Mouse (Mus musculus) monocyte, adult 59 days (primary cell): ENCODE results near the gene Slc17a2. TPM values are rescaled to one million over a fixed set of nuclear protein-coding genes. Genes with fewer than 3 reads are reported as not detected.

ENCODE experiments used
- total RNA-seq, 2 experiments: library from RNA; stranded (reverse); gene quantifications; one replicate each; pipeline ENCODE4 v1.2.4; 2023

Gene Slc17a2
- not detected for total RNA-seq

GRCm38 (mm10) chr13:23806422-23807052, at the start of gene Slc17a2:
Slc17a2 (plus strand) TSS chr13:23806993.

GRCm38 (mm10) chr13:23760972-23761864, 45.6 kb upstream of the Slc17a2 start, which contains the start of gene Hist1h4a:
Hist1h4a (minus strand) TSS chr13:23761230.

DNA sequence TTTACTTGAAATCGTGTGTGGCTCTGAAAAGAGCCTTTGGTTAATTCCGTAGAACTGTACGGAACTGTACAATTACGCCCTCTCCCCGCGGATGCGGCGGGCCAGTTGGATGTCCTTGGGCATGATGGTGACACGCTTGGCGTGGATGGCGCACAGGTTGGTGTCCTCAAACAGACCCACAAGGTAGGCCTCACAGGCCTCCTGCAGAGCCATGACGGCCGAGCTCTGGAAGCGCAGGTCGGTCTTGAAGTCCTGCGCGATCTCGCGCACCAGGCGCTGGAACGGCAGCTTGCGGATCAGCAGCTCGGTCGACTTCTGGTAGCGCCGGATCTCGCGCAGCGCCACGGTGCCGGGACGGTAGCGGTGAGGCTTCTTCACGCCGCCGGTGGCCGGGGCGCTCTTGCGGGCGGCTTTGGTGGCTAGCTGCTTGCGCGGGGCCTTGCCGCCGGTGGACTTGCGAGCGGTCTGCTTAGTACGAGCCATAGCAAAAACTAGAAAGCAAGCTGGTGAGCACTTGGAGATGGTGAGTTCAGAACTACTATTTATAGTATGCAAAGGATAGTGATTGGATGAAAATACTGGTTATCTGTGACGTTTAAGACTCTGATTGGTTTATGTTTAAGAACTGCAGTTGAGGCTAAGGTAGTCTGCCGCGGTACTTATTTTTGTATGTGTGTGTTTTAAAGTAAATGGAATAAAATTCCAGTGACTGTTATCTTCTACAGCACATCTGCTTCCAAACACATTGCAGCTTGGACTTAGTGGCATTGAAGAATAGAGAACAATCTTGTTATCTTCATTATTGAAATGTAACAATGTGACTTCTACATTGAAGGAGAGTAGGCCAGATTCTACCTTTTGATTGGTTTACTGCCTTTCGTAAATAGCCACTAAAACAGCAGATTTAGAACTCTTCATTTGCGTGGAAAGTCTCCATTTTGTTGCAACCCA, 44.6 kb upstream of the Slc17a2 start, which contains the start of gene Hist1h3a:
TSS of gene Hist1h3a (minus strand) at position 516 of the 951 bp plus-strand sequence.

DNA sequence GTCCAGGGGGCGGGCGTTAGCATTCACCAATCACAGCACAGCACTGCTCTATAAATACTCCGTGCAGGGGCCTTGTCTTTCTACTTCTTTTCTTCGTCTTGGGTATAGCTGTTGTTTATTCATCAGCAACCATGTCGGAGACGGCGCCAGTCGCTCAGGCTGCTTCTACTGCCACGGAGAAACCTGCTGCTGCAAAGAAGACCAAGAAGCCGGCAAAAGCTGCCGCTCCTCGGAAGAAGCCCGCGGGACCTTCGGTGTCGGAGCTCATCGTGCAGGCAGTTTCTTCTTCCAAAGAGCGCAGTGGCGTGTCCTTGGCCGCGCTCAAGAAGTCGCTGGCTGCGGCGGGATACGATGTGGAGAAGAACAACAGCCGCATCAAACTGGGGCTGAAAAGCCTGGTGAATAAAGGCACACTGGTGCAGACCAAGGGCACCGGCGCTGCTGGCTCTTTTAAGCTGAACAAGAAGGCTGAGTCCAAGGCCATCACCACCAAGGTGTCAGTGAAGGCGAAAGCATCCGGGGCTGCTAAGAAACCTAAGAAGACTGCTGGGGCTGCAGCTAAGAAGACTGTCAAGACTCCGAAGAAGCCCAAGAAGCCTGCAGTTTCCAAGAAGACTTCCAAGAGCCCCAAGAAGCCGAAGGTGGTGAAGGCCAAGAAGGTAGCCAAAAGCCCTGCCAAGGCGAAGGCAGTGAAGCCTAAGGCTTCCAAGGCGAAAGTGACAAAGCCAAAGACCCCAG, 43.0 kb upstream of the Slc17a2 start, which contains the start of gene Hist1h1a:
TSS of gene Hist1h1a (plus strand) at position 81 of the 738 bp plus-strand sequence.

DNA sequence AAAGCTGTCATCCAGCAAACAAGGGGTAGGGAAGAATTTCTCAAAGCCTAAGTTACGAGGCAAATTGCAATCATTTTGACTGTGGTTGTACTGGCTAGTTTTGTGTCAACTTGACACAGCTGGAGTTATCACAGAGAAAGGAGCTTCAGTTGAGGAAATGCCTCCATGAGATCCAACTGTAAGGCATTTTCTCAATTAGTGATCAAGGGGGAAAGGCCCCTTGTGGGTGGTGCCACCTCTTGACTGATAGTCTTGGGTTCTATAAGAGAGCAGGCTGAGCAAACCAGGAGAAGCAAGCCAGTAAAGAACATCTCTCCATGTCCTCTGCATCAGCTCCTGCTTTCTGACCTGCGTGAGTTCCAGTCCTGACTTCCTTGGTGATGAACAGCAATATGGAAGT, 37.2 kb upstream of the Slc17a2 start, which contains the start of gene Trim38:
TSS of gene Trim38 (plus strand) at position 301 of the 400 bp plus-strand sequence.

GRCm38 (mm10) chr13:23839308-23839707, 32.5 kb downstream of the Slc17a2 start, which contains the start of gene Slc17a3:
Slc17a3 (plus strand) TSS chr13:23839434.

DNA sequence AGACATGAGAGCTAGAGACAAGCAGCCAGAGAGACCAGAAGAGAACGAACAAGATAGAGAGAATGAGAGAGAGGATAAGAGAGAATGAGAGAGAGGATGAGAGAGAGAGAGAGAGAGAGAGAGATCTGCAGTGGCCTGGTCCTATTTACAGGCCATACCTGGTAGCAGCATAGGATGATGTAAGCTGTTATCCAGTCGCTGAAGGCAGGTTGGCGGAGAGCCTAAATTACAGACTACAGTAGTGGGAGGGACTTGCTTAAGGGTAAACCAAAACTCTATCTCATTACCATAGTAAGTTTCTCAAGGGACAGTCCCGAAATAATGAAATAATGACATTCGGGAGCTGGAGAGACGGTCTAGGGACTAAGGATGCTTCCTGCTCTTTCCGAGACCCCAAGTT, 60.6 kb downstream of the Slc17a2 start, which contains the start of gene Slc17a1:
TSS of gene Slc17a1 (plus strand) at position 346 of the 400 bp plus-strand sequence.

Other genes starting within 250 kb of the Slc17a2 start
- 100 to 1,000 TPM; 229 to 249 TPM for gene Hist1h3e, start 244.6 kb upstream of the Slc17a2 start, total RNA-seq
- gene Hist1h2ae, start 235.8 kb upstream of the Slc17a2 start, total RNA-seq: 10 to 100 TPM; 17.9 to 24.4 TPM
- 100 to 1,000 TPM; 418 to 452 TPM for gene Hist1h2bg, start 235.6 kb upstream of the Slc17a2 start, total RNA-seq
- 100 to 1,000 TPM; 146 to 182 TPM for gene Hist1h2bf, start 232.8 kb upstream of the Slc17a2 start, total RNA-seq
- 10 to 100 TPM; 32.0 to 39.2 TPM for gene Hist1h2ad, start 232.6 kb upstream of the Slc17a2 start, total RNA-seq
- gene Hist1h3d, start 231.2 kb upstream of the Slc17a2 start, total RNA-seq: 10 to 100 TPM; 24.7 to 26.8 TPM
- gene Hist1h4d, start 225.4 kb upstream of the Slc17a2 start, total RNA-seq: 100 to 1,000 TPM; 179 to 193 TPM
- gene Hist1h2be, start 185.9 kb upstream of the Slc17a2 start, total RNA-seq: 10 to 100 TPM; 24.2 to 27.4 TPM
- gene Hist1h1e, start 184.4 kb upstream of the Slc17a2 start, total RNA-seq: 100 to 1,000 TPM; 580 to 629 TPM
- 10 to 100 TPM; 16.6 to 18.1 TPM for gene Hist1h2ac, start 123.0 kb upstream of the Slc17a2 start, total RNA-seq
- gene Hist1h2bc, start 122.8 kb upstream of the Slc17a2 start, total RNA-seq: 10 to 100 TPM; 36.5 to 38.0 TPM
- gene Hist1h1t, start 111.2 kb upstream of the Slc17a2 start, total RNA-seq: under 1 TPM in 1 of 2 experiments, not detected in 1; 0.73 TPM
- 100 to 1,000 TPM; 164 to 221 TPM for gene Hist1h4c, start 108.5 kb upstream of the Slc17a2 start, total RNA-seq
- gene Hfe, start 96.1 kb upstream of the Slc17a2 start, total RNA-seq: 100 to 1,000 TPM; 136 to 146 TPM
- 1,000 to 10,000 TPM; 1,025 to 1,075 TPM for gene Hist1h1c, start 68.2 kb upstream of the Slc17a2 start, total RNA-seq
- gene Hist1h3c, start 61.4 kb upstream of the Slc17a2 start, total RNA-seq: 1 to 10 TPM; 5.7 to 5.9 TPM
- gene Hist1h2bb, start 60.3 kb upstream of the Slc17a2 start, total RNA-seq: 10 to 100 TPM; 58.8 to 70.5 TPM
- gene Hist1h2ab, start 55.9 kb upstream of the Slc17a2 start, total RNA-seq: 10 to 100 TPM; 44.8 to 51.5 TPM
- gene Hist1h3b, start 54.7 kb upstream of the Slc17a2 start, total RNA-seq: 10 to 100 TPM; 32.0 to 33.9 TPM
- 100 to 1,000 TPM in 1 of 2 experiments, 10 to 100 TPM in 1; 84.1 to 109 TPM for gene Hist1h4b, start 50.0 kb upstream of the Slc17a2 start, total RNA-seq
- 100 to 1,000 TPM; 158 to 172 TPM for gene Hist1h4a, start 45.8 kb upstream of the Slc17a2 start, total RNA-seq
- gene Hist1h3a, start 44.6 kb upstream of the Slc17a2 start, total RNA-seq: 100 to 1,000 TPM; 333 to 340 TPM
- gene Hist1h1a, start 43.3 kb upstream of the Slc17a2 start, total RNA-seq: 10 to 100 TPM; 34.1 to 37.9 TPM
- not detected for gene Trim38, start 37.1 kb upstream of the Slc17a2 start, total RNA-seq
- not detected for gene Slc17a3, start 32.4 kb downstream of the Slc17a2 start, total RNA-seq
- not detected for gene Slc17a1, start 60.8 kb downstream of the Slc17a2 start, total RNA-seq
- gene Slc17a4, start 108.0 kb downstream of the Slc17a2 start, total RNA-seq: not detected
- gene Hist1h2ba, start 127.2 kb downstream of the Slc17a2 start, total RNA-seq: not detected
- not detected for gene Hist1h2aa, start 127.5 kb downstream of the Slc17a2 start, total RNA-seq
- gene Scgn, start 184.2 kb downstream of the Slc17a2 start, total RNA-seq: not detected